Mouse (Mus musculus) embryonic fibroblast, embryonic 13.5 days (primary cell): ENCODE measurements at regions not wholly inside any gene's neighbourhood (a gene's known extent, or its start where the extent isn't known, plus 50 kb on each side); places are given as distances from the start of the nearest gene placed in this dataset.
"Not testable (repeated sequence)": the region's sequence is repeated elsewhere in the genome, so short reads cannot be mapped to it uniquely, and the experiment has no call there.

ENCODE experiments used
- CTCF ChIP-seq: IDR thresholded peaks from 2 replicates; pipeline ENCODE4 v1.5.1; 2011; ENCODE audit warnings: mild to moderate bottlenecking, control low read depth, low read length, moderate library complexity, borderline replicate concordance; ENCODE audit not compliant: insufficient read depth
- POLR2A ChIP-seq: IDR thresholded peaks from 2 replicates; pipeline ENCODE4 v1.6.1; 2011; ENCODE audit warnings: low read depth, mild to moderate bottlenecking, control low read depth, low read length, moderate library complexity

DNA sequence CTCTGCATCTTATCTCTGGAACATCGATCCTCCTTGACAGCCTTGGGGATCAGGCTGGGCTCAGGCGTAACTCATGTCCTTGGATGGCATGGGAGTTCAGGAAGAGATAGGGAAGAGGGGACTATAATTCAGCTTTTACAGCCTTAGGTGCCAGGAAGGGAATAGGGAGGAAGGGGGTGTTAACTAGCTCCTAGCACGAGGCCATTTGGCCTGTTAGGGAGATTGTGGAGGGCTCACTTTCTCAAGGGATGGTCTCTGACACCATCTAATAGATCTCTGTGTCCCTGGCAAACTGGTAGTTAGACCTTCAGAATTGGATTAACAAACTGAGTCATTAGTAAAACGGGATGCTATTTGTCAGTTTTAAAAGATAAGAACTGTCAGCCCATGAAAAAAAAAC, 292.1 kb upstream of the Pkdcc start:
- TF ChIP-seq CTCF, POLR2A: not testable (repeated sequence)
